Mouse (Mus musculus): Measurements from ENCODE around the gene Gm21985. TPM values are rescaled to one million over a fixed set of nuclear protein-coding genes. Genes with fewer than 3 reads are reported as not detected.

Gm21985 gene
- polyA plus RNA-seq, 1 experiment from 2014 or later, result not detected

DNA sequence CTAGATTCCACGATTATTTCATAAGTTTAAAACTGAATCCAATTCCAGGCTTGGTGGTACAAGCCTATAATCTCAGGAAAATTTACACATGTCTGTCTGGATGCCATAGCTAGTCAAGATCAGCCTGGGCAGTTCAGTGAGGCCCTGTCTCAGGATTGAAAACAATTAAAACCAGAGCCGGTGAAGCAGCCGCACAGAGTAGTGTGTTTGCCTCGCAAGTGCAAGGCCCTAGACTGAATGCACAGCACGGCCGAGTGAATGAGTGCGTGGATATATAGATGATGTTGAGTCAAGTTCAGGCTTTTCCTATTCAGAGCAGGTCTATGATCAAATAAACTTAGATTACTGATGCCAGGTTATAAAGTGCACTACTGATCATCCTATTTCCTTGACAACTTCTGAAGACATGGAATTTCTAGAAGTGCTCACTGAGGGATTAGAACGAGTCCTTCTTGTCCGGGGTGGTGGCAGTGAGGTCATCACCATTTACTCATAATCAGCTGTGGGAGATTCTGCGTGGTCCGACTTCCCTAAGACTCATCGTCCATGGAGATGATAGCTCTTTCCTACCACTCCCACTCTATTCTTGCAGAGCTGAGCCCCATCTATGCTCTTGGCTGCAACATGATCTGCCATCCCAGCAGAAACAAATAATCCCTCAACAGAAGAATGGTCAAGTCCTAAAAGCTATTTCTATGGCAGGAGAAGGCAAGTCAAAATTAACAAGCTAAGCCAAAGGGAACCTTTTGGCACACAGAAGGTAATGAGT is 94.1 kb downstream of the Gm21985 start:
- DNase-seq (ENCODE audit: low spot score), result no peak
- no peak overlapping the region for H3K4me3 ChIP-seq
- H3K36me3 ChIP-seq, result peaks cover 87% of the 10 kb centered on the region
- H3K27me3 ChIP-seq (ENCODE audit: insufficient read depth, poor library complexity, severe bottlenecking), result no peaks in the 10 kb centered on the region
- H3K4me1 ChIP-seq, result no peaks in the 10 kb centered on the region
- H3K27ac ChIP-seq, result no peak overlapping the region
- 86% methylated on average over 12 of the region's 12 CpGs for WGBS
- no peaks in the 10 kb centered on the region for H3K9me3 ChIP-seq

DNA sequence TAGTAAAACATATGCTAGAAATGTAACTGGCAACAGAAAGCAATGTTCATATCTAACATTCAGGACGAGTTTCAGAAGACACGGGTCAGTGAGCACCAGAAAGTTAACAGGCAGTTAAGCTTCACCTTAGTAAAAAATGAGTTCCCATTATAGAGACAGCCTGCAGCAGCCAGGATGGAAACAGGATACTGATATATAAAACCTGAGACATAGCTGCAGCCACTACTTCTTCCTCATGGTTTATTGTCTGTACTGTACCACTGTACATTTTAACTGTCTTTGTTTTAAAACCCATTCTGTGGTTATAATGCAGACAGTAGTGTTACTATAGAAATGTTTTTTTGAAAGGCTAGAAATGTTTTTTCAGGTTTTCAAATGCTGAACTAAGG is 94.7 kb downstream of the Gm21985 start:
- Histone ChIP-seq H3K36me3 (peaks cover 89% of the 10 kb centered on the region), H3K4me3 (no peak overlapping the region), H3K27ac (no peak overlapping the region), H3K27me3 (ENCODE audit: insufficient read depth, poor library complexity, severe bottlenecking) (no peaks in the 10 kb centered on the region), H3K4me1 (no peaks in the 10 kb centered on the region), H3K9me3 (no peaks in the 10 kb centered on the region)
- DNase-seq (ENCODE audit: low spot score), result no peak
- WGBS, result 93% methylated on average over 2 of the region's 2 CpGs

DNA sequence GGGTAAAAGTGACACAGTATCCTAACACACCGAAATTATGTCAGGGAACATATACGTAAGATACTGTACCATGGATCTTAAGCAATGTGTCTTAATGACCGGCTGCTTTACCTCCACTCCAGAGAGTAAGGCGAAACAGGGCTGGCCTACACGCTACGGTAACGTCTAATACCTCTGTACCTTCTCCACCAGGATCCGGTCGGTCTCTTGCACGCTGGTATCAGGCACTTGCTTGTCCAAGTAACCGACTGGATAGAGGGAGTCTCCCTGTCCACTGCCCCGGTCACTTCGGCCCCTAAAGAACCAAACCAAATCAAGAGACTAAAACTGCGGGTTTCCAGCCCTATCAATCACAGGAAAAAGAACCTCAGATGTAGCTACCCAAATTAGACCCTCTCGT is 101.1 kb downstream of the Gm21985 start:
- peaks cover 28% of the 10 kb centered on the region for H3K36me3 ChIP-seq
- 19% methylated on average over 15 of the region's 15 CpGs for WGBS
- no peaks in the 10 kb centered on the region for H3K27me3 ChIP-seq (ENCODE audit: insufficient read depth, poor library complexity, severe bottlenecking)
- H3K4me1 ChIP-seq, result peaks cover 13% of the 10 kb centered on the region
- no peak for DNase-seq (ENCODE audit: low spot score)
- H3K9me3 ChIP-seq, result no peaks in the 10 kb centered on the region
- H3K27ac ChIP-seq, result peak overlapping the region; percentile 89
- H3K4me3 ChIP-seq, result peak overlapping the region; percentile 89

- Histone ChIP-seq H3K27me3 (ENCODE audit: insufficient read depth, poor library complexity, severe bottlenecking) (no peaks in the 10 kb centered on the region), H3K4me3 (peak within 1 kb of the TSS; percentile 89), H3K27ac (peak within 1 kb of the TSS; percentile 89), H3K36me3 (peaks cover 23% of the 10 kb centered on the region), H3K4me1 (peaks cover 13% of the 10 kb centered on the region), H3K9me3 (no peaks in the 10 kb centered on the region)
- WGBS, result 1% methylated on average over 46 of the region's 46 CpGs
- DNase-seq (ENCODE audit: low spot score), result peak; percentile 96
Measured at GRCm38 (mm10) chr2:112367726-112368673, 101.9 kb downstream of the Gm21985 start, which contains the start of gene Emc4. TSS of gene Emc4 (minus strand) at chr2:112368027.

DNA sequence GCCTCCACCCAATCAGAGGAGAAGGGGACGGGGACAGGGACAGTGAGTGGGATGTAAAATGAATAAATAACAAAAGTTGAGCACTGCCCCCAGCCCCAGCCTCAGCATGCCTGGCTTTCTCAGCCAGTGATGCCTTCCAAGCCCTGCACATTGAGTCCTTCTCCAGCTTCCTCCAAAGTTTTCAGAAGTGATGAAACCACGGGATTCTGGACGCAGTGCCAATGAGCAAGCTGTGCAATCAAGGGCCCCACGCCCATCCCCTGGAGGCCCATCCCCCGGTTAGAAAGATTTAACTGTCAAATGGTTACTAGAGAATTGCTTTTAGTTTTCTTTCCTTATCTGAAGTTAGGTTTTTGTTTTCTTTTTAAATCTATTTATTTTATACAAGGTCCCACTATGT is 103.8 kb downstream of the Gm21985 start:
- no peak for DNase-seq (ENCODE audit: low spot score)
- WGBS, result 68% methylated on average over 5 of the region's 5 CpGs
- 0 out of 2 replicates have a peak, but pooled peaks cover 5% of the 10 kb centered on the region for H3K36me3 ChIP-seq
- H3K4me3 ChIP-seq, result no peak overlapping the region
- H3K4me1 ChIP-seq, result peaks cover 13% of the 10 kb centered on the region
- H3K27me3 ChIP-seq (ENCODE audit: insufficient read depth, poor library complexity, severe bottlenecking), result no peaks in the 10 kb centered on the region
- H3K27ac ChIP-seq, result no peak overlapping the region
- no peaks in the 10 kb centered on the region for H3K9me3 ChIP-seq

- DNase-seq (ENCODE audit: low spot score), result no peak
- H3K9me3 ChIP-seq, result no peaks in the 10 kb centered on the region
- WGBS, result 56% methylated on average over 4 of the region's 4 CpGs
Measured at GRCm38 (mm10) chr2:112373141-112373540, 107.0 kb downstream of the Gm21985 start.

DNA sequence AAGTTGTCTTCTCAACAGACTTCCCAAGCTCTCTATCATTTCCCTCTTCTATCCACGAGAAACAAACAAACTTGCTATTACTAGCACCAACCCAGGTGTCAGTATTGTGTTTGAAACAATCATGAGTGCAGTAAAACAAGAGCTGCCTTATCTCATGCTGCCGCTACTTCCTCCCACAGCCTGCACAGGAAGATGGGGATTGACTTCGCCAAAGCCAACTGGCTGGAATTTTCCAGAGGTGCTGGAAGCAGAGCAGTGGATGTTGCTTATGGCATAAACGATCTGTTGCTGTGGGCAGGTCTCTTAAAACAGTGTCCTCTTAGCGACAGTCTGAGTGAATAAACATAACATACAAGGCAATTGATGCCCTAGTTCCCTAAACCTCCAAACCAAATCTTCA is 108.5 kb downstream of the Gm21985 start:
- 0 out of 2 replicates have a peak, but pooled peaks cover 4% of the 10 kb centered on the region for H3K4me1 ChIP-seq
- H3K36me3 ChIP-seq, result no peaks in the 10 kb centered on the region
- no peaks in the 10 kb centered on the region for H3K9me3 ChIP-seq
- DNase-seq (ENCODE audit: low spot score), result no peak
- H3K27ac ChIP-seq, result no peak overlapping the region
- H3K4me3 ChIP-seq, result no peak overlapping the region
- WGBS, result 37% methylated on average over 5 of the region's 5 CpGs
- H3K27me3 ChIP-seq (ENCODE audit: insufficient read depth, poor library complexity, severe bottlenecking), result no peaks in the 10 kb centered on the region

More at GRCm38 (mm10) chr2:112373141-112373540, 107.0 kb downstream of the Gm21985 start:
- Histone ChIP-seq H3K4me3 (no peak overlapping the region), H3K36me3 (no peaks in the 10 kb centered on the region), H3K27me3 (ENCODE audit: insufficient read depth, poor library complexity, severe bottlenecking) (no peaks in the 10 kb centered on the region), H3K4me1 (peaks cover 4% of the 10 kb centered on the region; the same call in 1 of the 2 replicates), H3K27ac (no peak overlapping the region)

GRCm38 (mm10) chr2:112378973-112379898 is 113.1 kb downstream of the Gm21985 start, which contains the start of gene Katnbl1:
TSS of gene Katnbl1 (plus strand) at chr2:112379211.
- peak within 1 kb of the TSS; percentile 98 for H3K4me3 ChIP-seq
- H3K4me1 ChIP-seq, result peaks cover 7% of the 10 kb centered on the region; the same call in 1 of the 2 replicates
- no peaks in the 10 kb centered on the region for H3K36me3 ChIP-seq
- under 1% methylated on average over 72 of the region's 72 CpGs for WGBS
- no peaks in the 10 kb centered on the region for H3K9me3 ChIP-seq
- peak; percentile 97 for DNase-seq (ENCODE audit: low spot score)
- no peaks in the 10 kb centered on the region for H3K27me3 ChIP-seq (ENCODE audit: insufficient read depth, poor library complexity, severe bottlenecking)
- H3K27ac ChIP-seq, result peak within 1 kb of the TSS; percentile 98

DNA sequence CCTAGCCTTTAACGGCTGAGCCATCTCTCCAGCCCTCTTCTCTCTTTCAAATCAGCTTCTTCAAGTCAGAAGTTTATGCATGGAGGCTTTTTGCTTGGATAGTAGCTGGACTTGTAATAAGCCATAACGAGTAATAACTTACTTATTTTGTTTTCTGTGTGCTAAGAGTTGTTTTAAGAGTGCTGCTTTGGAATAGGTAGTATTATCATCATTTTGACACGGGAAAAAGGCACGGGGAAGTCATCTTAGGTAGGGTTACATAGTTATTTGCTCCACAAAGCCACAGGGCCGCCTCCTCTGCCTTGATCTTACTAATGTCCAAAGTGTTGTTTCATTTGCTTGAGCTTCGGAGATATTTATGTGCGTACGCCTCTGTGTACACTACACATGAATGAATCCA is 114.0 kb downstream of the Gm21985 start:
- peak overlapping the region; percentile 98 for H3K4me3 ChIP-seq
- DNase-seq (ENCODE audit: low spot score), result no peak
- H3K4me1 ChIP-seq, result peaks cover 7% of the 10 kb centered on the region; the same call in 1 of the 2 replicates
- H3K36me3 ChIP-seq, result no peaks in the 10 kb centered on the region
- peak overlapping the region; percentile 98 for H3K27ac ChIP-seq
- WGBS, result 58% methylated on average over 8 of the region's 8 CpGs
- no peaks in the 10 kb centered on the region for H3K9me3 ChIP-seq
- H3K27me3 ChIP-seq (ENCODE audit: insufficient read depth, poor library complexity, severe bottlenecking), result no peaks in the 10 kb centered on the region

DNA sequence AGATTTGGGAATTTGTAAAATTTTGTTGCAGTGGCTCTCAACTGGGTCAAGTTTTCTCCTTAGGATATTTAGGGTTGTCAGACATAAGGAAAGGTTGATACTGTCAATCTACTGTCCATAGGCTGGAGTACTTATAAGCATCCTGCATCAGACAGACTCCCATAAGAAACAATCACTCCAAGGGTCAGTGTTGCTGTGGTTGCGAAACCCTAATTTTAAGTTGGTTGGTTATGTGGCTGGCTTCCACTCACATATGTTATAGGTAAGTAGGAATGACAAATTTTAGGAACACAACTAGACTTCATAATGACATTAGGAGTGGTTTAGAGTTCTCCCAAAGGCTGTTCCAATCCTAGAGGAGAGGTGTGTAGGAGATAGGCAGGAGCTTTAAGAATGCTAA is 115.1 kb downstream of the Gm21985 start:
- WGBS, result 89% methylated on average over 1 of the region's 1 CpGs
- no peaks in the 10 kb centered on the region for H3K9me3 ChIP-seq
- H3K27ac ChIP-seq, result no peak overlapping the region
- DNase-seq (ENCODE audit: low spot score), result no peak
- H3K36me3 ChIP-seq, result no peaks in the 10 kb centered on the region
- no peak overlapping the region for H3K4me3 ChIP-seq
- peaks cover 7% of the 10 kb centered on the region; the same call in 1 of the 2 replicates for H3K4me1 ChIP-seq
- H3K27me3 ChIP-seq (ENCODE audit: insufficient read depth, poor library complexity, severe bottlenecking), result no peaks in the 10 kb centered on the region

DNA sequence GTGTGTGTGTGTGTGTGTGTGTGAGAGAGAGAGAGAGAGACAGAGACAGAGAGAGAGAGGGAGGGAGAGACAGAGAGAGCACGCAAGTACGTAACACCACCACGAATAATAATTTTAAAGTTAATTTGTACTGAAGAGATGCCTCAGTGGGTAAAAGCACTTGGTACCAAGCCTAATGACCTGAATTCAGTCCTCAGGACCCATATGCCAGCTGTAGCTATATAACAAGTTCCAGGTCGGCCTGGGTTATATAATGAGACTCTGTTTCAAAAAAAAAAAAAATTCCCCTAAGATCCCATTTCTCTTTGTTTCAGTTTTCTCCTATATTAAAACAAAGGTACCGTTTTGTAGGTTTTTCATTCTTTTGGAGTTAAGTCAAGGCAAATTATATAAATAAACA is 124.7 kb downstream of the Gm21985 start:
- Histone ChIP-seq H3K27me3 (ENCODE audit: insufficient read depth, poor library complexity, severe bottlenecking) (no peaks in the 10 kb centered on the region), H3K4me1 (0 out of 2 replicates have a peak, but pooled peaks cover 6% of the 10 kb centered on the region), H3K9me3 (no peaks in the 10 kb centered on the region), H3K27ac (no peak overlapping the region), H3K4me3 (no peak overlapping the region), H3K36me3 (no peaks in the 10 kb centered on the region)
- 92% methylated on average over 5 of the region's 5 CpGs for WGBS
- DNase-seq (ENCODE audit: low spot score), result no peak
